11 mouse cellular contexts compared by ENCODE assay signal in the genomic region with DNA sequence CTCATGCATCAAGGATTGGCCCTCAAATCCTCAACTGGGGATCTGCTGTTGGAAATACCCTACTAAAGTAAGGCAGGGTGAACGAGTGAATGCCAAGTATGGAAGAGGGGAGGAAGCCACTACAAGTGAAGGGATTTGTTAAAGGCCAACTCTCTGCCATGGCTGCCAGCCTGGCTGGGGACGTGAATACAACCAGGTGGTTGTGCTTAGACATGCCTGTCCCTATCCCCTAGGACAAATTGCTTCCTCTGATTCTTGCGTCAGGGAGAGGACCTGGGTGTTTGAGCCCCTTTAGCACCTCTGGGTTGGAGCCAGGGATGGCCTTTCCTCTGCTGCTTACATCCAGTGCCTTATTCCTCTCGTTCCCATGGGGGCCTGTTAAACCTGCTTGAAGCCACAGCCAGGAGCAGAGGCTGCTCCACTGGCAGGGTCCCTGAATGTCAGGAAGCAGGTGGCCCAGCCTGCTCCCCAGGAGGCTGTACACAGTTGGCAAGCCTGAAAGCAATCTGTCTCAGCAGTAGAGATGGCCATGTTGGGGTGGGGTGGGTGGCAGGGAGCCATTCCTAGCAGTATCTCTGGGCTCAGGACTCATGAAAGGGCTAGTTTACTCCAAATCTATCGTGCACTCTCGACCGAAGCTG. TPM values are rescaled to one million over a fixed set of nuclear protein-coding genes. Genes with fewer than 3 reads are reported as not detected.
A peak's percentile ranks its signal among the peaks of the same experiment; 100 is the strongest.
DNase-seq lines count a peak whose midpoint lies in the region; ATAC-seq lines count a peak whose summit lies in the region.
"Had no signal": no experiment of that assay in that cellular context is flagged by ENCODE, and none has a peak within 500 bp of the region (broad histone marks: within the 10 kb centered on the region; RNA-seq: fewer than 3 reads in every experiment).

No protein-coding gene starts in this region.

- H3K9me3 ChIP-seq in hindbrain, embryonic 10.5 days: 0 out of 2 replicates have a peak, but pooled peaks cover 5% of the 10 kb centered on the region
- no peaks in the 10 kb centered on the region for H3K9me3 ChIP-seq in hindbrain, embryonic 12.5 days (replicated peaks)
- no peaks in the 10 kb centered on the region for H3K9me3 ChIP-seq in forebrain, embryonic 12.5 days
- no peaks in the 10 kb centered on the region for H3K9me3 ChIP-seq in limb, embryonic 10.5 days (replicated peaks)
- H3K9me3 ChIP-seq: embryonic facial prominence, embryonic 13.5 days had no signal

- H3K4me3 ChIP-seq in hindbrain, embryonic 10.5 days: no peak overlapping the region
- H3K4me3 ChIP-seq in hindbrain, embryonic 12.5 days: no peak overlapping the region
- H3K4me3 ChIP-seq in forebrain, embryonic 12.5 days (replicated peaks): no peak overlapping the region
- no peak overlapping the region for H3K4me3 ChIP-seq in limb, embryonic 10.5 days
- H3K4me3 ChIP-seq: embryonic facial prominence, embryonic 13.5 days had no signal

- H3K9ac ChIP-seq in hindbrain, embryonic 12.5 days: no peak overlapping the region
- 0 out of 2 replicates have a peak overlapping the region, but pooled peaks have one; percentile 5 for H3K9ac ChIP-seq in forebrain, embryonic 12.5 days
- H3K9ac ChIP-seq: embryonic facial prominence, embryonic 13.5 days; liver, postnatal 0 days had no signal

- 81% methylated on average over 7 of the region's 7 CpGs for WGBS in hindbrain, embryonic 10.5 days
- WGBS in hindbrain, embryonic 12.5 days: 73% methylated on average over 7 of the region's 7 CpGs
- 82% methylated on average over 7 of the region's 7 CpGs for WGBS in forebrain, embryonic 12.5 days
- 76% methylated on average over 7 of the region's 7 CpGs for WGBS in limb, embryonic 10.5 days

- no peak overlapping the region for H3K4me2 ChIP-seq in hindbrain, embryonic 12.5 days (replicated peaks)
- H3K4me2 ChIP-seq in forebrain, embryonic 12.5 days: no peak overlapping the region
- H3K4me2 ChIP-seq: embryonic facial prominence, embryonic 13.5 days had no signal

- H3K36me3 ChIP-seq in hindbrain, embryonic 10.5 days: peaks cover 67% of the 10 kb centered on the region
- no peaks in the 10 kb centered on the region for H3K36me3 ChIP-seq in hindbrain, embryonic 12.5 days
- peaks cover 17% of the 10 kb centered on the region for H3K36me3 ChIP-seq in forebrain, embryonic 12.5 days (replicated peaks)
- H3K36me3 ChIP-seq in limb, embryonic 10.5 days: no peaks in the 10 kb centered on the region

- no peak for DNase-seq in hindbrain, embryonic 10.5 days (ENCODE audit: low spot score)
- peak; percentile 84 for DNase-seq in cerebellum, adult 11-12 months
- no peak for DNase-seq in limb, embryonic 10.5 days (ENCODE audit: low spot score)
- no peak for DNase-seq in testis, postnatal 14 days (ENCODE audit: low spot score)
- no peak for DNase-seq in urinary bladder, postnatal 14 days (ENCODE audit: low spot score)
- DNase-seq: gastrocnemius, postnatal 36 days; liver, postnatal 0 days had no signal

- peaks cover 86% of the 10 kb centered on the region for H3K4me1 ChIP-seq in hindbrain, embryonic 10.5 days (replicated peaks)
- peaks cover 84% of the 10 kb centered on the region for H3K4me1 ChIP-seq in hindbrain, embryonic 12.5 days
- peaks cover 74% of the 10 kb centered on the region for H3K4me1 ChIP-seq in forebrain, embryonic 12.5 days
- peaks cover 31% of the 10 kb centered on the region for H3K4me1 ChIP-seq in limb, embryonic 10.5 days

- H3K27ac ChIP-seq in hindbrain, embryonic 10.5 days: peak overlapping the region; percentile 68; the same call in 1 of the 2 replicates
- H3K27ac ChIP-seq in hindbrain, embryonic 12.5 days: no peak overlapping the region
- 0 out of 2 replicates have a peak overlapping the region, but pooled peaks have one; percentile 31 for H3K27ac ChIP-seq in forebrain, embryonic 12.5 days
- peak overlapping the region; percentile 50; the same call in 1 of the 2 replicates for H3K27ac ChIP-seq in limb, embryonic 10.5 days
- H3K27ac ChIP-seq: embryonic facial prominence, embryonic 13.5 days had no signal

- ATAC-seq in hindbrain, embryonic 12.5 days (ENCODE audit: low FRiP score): no peak
- ATAC-seq in forebrain, embryonic 12.5 days (ENCODE audit: low FRiP score): no peak
- ATAC-seq in monocyte, adult 5-6 weeks (replicated peaks; ENCODE audit: insufficient number of reproducible peaks, low FRiP score, low TSS enrichment, poor library complexity, severe bottlenecking): no peak
- ATAC-seq: liver, postnatal 0 days had no signal

- no peaks in the 10 kb centered on the region for H3K27me3 ChIP-seq in hindbrain, embryonic 10.5 days (ENCODE audit: insufficient read depth, poor library complexity, severe bottlenecking)
- no peaks in the 10 kb centered on the region for H3K27me3 ChIP-seq in hindbrain, embryonic 12.5 days
- 0 out of 2 replicates have a peak, but pooled peaks cover 2% of the 10 kb centered on the region for H3K27me3 ChIP-seq in forebrain, embryonic 12.5 days
- peaks cover 20% of the 10 kb centered on the region; the same call in 1 of the 2 replicates for H3K27me3 ChIP-seq in limb, embryonic 10.5 days (ENCODE audit: low read depth, poor library complexity, severe bottlenecking)
- H3K27me3 ChIP-seq: embryonic facial prominence, embryonic 13.5 days had no signal

RNA-seq across cellular contexts. Expression of a gene that starts 6.3 kb away (rescaled TPM):
- polyA plus RNA-seq in hindbrain, embryonic 10.5 days (2016; fragmentation: Nextera tagmentation; extraction: Ambion mirVana): 48.6 and 55.1 TPM in 2 replicates
- polyA plus RNA-seq in hindbrain, embryonic 12.5 days (2016; fragmentation: Nextera tagmentation; extraction: Ambion mirVana): 34.2 and 39.0 TPM in 2 replicates
- 31.2 and 32.5 TPM in 2 replicates for polyA plus RNA-seq in forebrain, embryonic 12.5 days (2016; fragmentation: Nextera tagmentation; extraction: Ambion mirVana)
- polyA plus RNA-seq in limb, embryonic 10.5 days (2016; fragmentation: Nextera tagmentation; extraction: Ambion mirVana): 9.9 and 13.4 TPM in 2 replicates
- total RNA-seq in monocyte, adult 5-6 weeks (2017): not detected in 3 replicates
